Mouse (Mus musculus): ENCODE data around the gene Plxnd1. TPM values are rescaled to one million over a fixed set of nuclear protein-coding genes. Genes with fewer than 3 reads are reported as not detected.

The Plxnd1 gene
- polyA plus RNA-seq, 1 experiment from 2014 or later: 31.3 TPM

GRCm38 (mm10) chr6:115973881-115974662 lies 20.7 kb downstream of the Plxnd1 start:
- peaks cover 6% of the 10 kb centered on the region; the same call in 1 of the 2 replicates for H3K36me3 ChIP-seq
- no peak overlapping the region for H3K27ac ChIP-seq
- H3K9me3 ChIP-seq: no peaks in the 10 kb centered on the region
- no peaks in the 10 kb centered on the region for H3K27me3 ChIP-seq (replicated peaks)
- H3K9ac ChIP-seq: no peak overlapping the region
- no peak overlapping the region for H3K4me2 ChIP-seq
- ATAC-seq (ENCODE audit: insufficient read depth, low FRiP score, low read depth): no peak
- whole genome bisulfite sequencing: 77% methylated on average over 16 of the region's 16 CpGs
- peaks cover 17% of the 10 kb centered on the region for H3K4me1 ChIP-seq
- H3K4me3 ChIP-seq (replicated peaks): no peak overlapping the region

- H3K27me3 ChIP-seq (replicated peaks): no peaks in the 10 kb centered on the region
- H3K9ac ChIP-seq: no peak overlapping the region
- no peak overlapping the region for H3K27ac ChIP-seq
- ATAC-seq (ENCODE audit: insufficient read depth, low FRiP score, low read depth): no peak
- H3K9me3 ChIP-seq: no peaks in the 10 kb centered on the region
- peaks cover 6% of the 10 kb centered on the region; the same call in 1 of the 2 replicates for H3K36me3 ChIP-seq
- H3K4me1 ChIP-seq: peaks cover 17% of the 10 kb centered on the region
- no peak overlapping the region for H3K4me3 ChIP-seq (replicated peaks)
- WGBS: 86% methylated on average over 15 of the region's 15 CpGs
- no peak overlapping the region for H3K4me2 ChIP-seq
Measured at GRCm38 (mm10) chr6:115973139-115973875, 21.5 kb downstream of the Plxnd1 start.

- H3K27me3 ChIP-seq (replicated peaks): no peaks in the 10 kb centered on the region
- H3K27ac ChIP-seq: no peak overlapping the region
- peaks cover 17% of the 10 kb centered on the region for H3K4me1 ChIP-seq
- peaks cover 6% of the 10 kb centered on the region; the same call in 1 of the 2 replicates for H3K36me3 ChIP-seq
- H3K4me3 ChIP-seq (replicated peaks): no peak overlapping the region
- WGBS: 79% methylated on average over 7 of the region's 7 CpGs
- no peak overlapping the region for H3K9ac ChIP-seq
- no peak for ATAC-seq (ENCODE audit: insufficient read depth, low FRiP score, low read depth)
- H3K4me2 ChIP-seq: no peak overlapping the region
- no peaks in the 10 kb centered on the region for H3K9me3 ChIP-seq
Measured at GRCm38 (mm10) chr6:115972083-115972764, 22.6 kb downstream of the Plxnd1 start.

GRCm38 (mm10) chr6:115971273-115972060 lies 23.3 kb downstream of the Plxnd1 start:
- Histone ChIP-seq H3K9me3 (no peaks in the 10 kb centered on the region), H3K9ac (no peak overlapping the region), H3K27ac (no peak overlapping the region), H3K4me2 (no peak overlapping the region), H3K4me3 (replicated peaks) (no peak overlapping the region), H3K36me3 (peaks cover 6% of the 10 kb centered on the region; the same call in 1 of the 2 replicates), H3K4me1 (peaks cover 17% of the 10 kb centered on the region), H3K27me3 (replicated peaks) (no peaks in the 10 kb centered on the region)
- WGBS: 46% methylated on average over 13 of the region's 13 CpGs
- ATAC-seq (ENCODE audit: insufficient read depth, low FRiP score, low read depth): no peak

GRCm38 (mm10) chr6:115969952-115970351 lies 24.9 kb downstream of the Plxnd1 start:
- Histone ChIP-seq H3K4me1 (peaks cover 17% of the 10 kb centered on the region), H3K9me3 (no peaks in the 10 kb centered on the region), H3K9ac (no peak overlapping the region), H3K4me3 (replicated peaks) (no peak overlapping the region), H3K4me2 (no peak overlapping the region), H3K27ac (no peak overlapping the region), H3K27me3 (replicated peaks) (no peaks in the 10 kb centered on the region), H3K36me3 (peaks cover 4% of the 10 kb centered on the region; the same call in 1 of the 2 replicates)
- no peak for ATAC-seq (ENCODE audit: insufficient read depth, low FRiP score, low read depth)
- WGBS: 60% methylated on average over 6 of the region's 6 CpGs

- H3K4me1 ChIP-seq: peaks cover 17% of the 10 kb centered on the region
- no peaks in the 10 kb centered on the region for H3K9me3 ChIP-seq
- ATAC-seq (ENCODE audit: insufficient read depth, low FRiP score, low read depth): no peak
- no peaks in the 10 kb centered on the region for H3K27me3 ChIP-seq (replicated peaks)
- H3K4me3 ChIP-seq (replicated peaks): no peak overlapping the region
- H3K36me3 ChIP-seq: peaks cover 7% of the 10 kb centered on the region; the same call in 1 of the 2 replicates
- no peak overlapping the region for H3K9ac ChIP-seq
- H3K4me2 ChIP-seq: no peak overlapping the region
- no peak overlapping the region for H3K27ac ChIP-seq
- 69% methylated on average over 9 of the region's 9 CpGs for WGBS
Measured at GRCm38 (mm10) chr6:115969103-115969502, 25.7 kb downstream of the Plxnd1 start.

- Histone ChIP-seq H3K4me2 (no peak overlapping the region), H3K27me3 (replicated peaks) (no peaks in the 10 kb centered on the region), H3K27ac (no peak overlapping the region), H3K9me3 (no peaks in the 10 kb centered on the region), H3K9ac (no peak overlapping the region), H3K4me1 (peaks cover 17% of the 10 kb centered on the region), H3K36me3 (peaks cover 8% of the 10 kb centered on the region; the same call in 1 of the 2 replicates), H3K4me3 (replicated peaks) (no peak overlapping the region)
- no peak for ATAC-seq (ENCODE audit: insufficient read depth, low FRiP score, low read depth)
- WGBS: 80% methylated on average over 6 of the region's 6 CpGs
Measured at GRCm38 (mm10) chr6:115968700-115969099, 26.1 kb downstream of the Plxnd1 start.

GRCm38 (mm10) chr6:115968086-115968485 lies 26.7 kb downstream of the Plxnd1 start:
- Histone ChIP-seq H3K9me3 (no peaks in the 10 kb centered on the region), H3K27me3 (replicated peaks) (no peaks in the 10 kb centered on the region), H3K4me2 (no peak overlapping the region), H3K36me3 (peaks cover 8% of the 10 kb centered on the region; the same call in 1 of the 2 replicates), H3K27ac (no peak overlapping the region), H3K9ac (no peak overlapping the region), H3K4me3 (replicated peaks) (no peak overlapping the region), H3K4me1 (peaks cover 17% of the 10 kb centered on the region)
- 71% methylated on average over 5 of the region's 5 CpGs for WGBS
- no peak for ATAC-seq (ENCODE audit: insufficient read depth, low FRiP score, low read depth)

GRCm38 (mm10) chr6:115967291-115967880 lies 27.4 kb downstream of the Plxnd1 start:
- Histone ChIP-seq H3K4me2 (no peak overlapping the region), H3K36me3 (peaks cover 8% of the 10 kb centered on the region; the same call in 1 of the 2 replicates), H3K9me3 (no peaks in the 10 kb centered on the region), H3K9ac (no peak overlapping the region), H3K27me3 (replicated peaks) (no peaks in the 10 kb centered on the region), H3K4me1 (peaks cover 12% of the 10 kb centered on the region), H3K4me3 (replicated peaks) (no peak overlapping the region), H3K27ac (no peak overlapping the region)
- no peak for ATAC-seq (ENCODE audit: insufficient read depth, low FRiP score, low read depth)
- 92% methylated on average over 15 of the region's 15 CpGs for WGBS

GRCm38 (mm10) chr6:115966227-115966966 lies 28.4 kb downstream of the Plxnd1 start:
- H3K27ac ChIP-seq: no peak overlapping the region
- H3K9me3 ChIP-seq: no peaks in the 10 kb centered on the region
- 92% methylated on average over 19 of the region's 19 CpGs for WGBS
- ATAC-seq (ENCODE audit: insufficient read depth, low FRiP score, low read depth): no peak
- no peak overlapping the region for H3K9ac ChIP-seq
- peaks cover 8% of the 10 kb centered on the region; the same call in 1 of the 2 replicates for H3K36me3 ChIP-seq
- no peaks in the 10 kb centered on the region for H3K27me3 ChIP-seq (replicated peaks)
- H3K4me1 ChIP-seq: peaks cover 2% of the 10 kb centered on the region; the same call in 1 of the 2 replicates
- no peak overlapping the region for H3K4me3 ChIP-seq (replicated peaks)
- no peak overlapping the region for H3K4me2 ChIP-seq

Data from stomach, embryonic 15.5 days (tissue).